Mouse (Mus musculus): ENCODE data around the gene Tex14. TPM values are rescaled to one million over a fixed set of nuclear protein-coding genes. Genes with fewer than 3 reads are reported as not detected.

Gene Tex14
- polyA plus RNA-seq, 1 experiment = not detected

DNA sequence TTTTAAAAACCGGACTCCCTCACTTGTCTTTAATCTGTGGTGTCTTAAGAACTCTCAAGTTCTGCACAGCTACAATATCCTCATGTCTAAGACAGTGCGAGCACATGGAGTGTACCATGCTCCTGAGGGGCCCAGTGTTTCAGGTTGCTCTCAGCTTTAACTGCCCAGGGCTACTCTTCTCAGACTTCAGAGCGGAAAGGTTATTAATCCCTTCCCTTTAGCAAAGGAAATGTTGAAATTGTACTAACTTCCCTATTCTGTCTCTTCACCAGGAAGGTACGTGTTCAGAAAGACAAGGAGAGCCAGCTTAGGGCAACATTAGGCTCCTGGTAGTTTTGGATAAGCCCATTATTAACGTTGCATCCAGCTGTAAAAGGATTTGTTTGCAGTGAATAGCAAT, 118.6 kb downstream of the Tex14 start:
- Histone ChIP-seq H3ac (ENCODE audit: control insufficient read depth, insufficient read length, low read depth) (no peak overlapping the region), H3K79me2 (ENCODE audit: control insufficient read depth, insufficient read depth) (no peaks in the 10 kb centered on the region), H3K79me3 (ENCODE audit: low read depth) (no peaks in the 10 kb centered on the region), H3K4me3 (ENCODE audit: insufficient read depth, poor library complexity, severe bottlenecking) (no peak overlapping the region), H3K27me3 (ENCODE audit: control insufficient read depth, insufficient read depth, insufficient read length) (peaks cover 22% of the 10 kb centered on the region), H3K36me3 (ENCODE audit: control insufficient read depth, insufficient read depth) (no peaks in the 10 kb centered on the region)
- TF ChIP-seq FOSL1 (IDR thresholded peaks at IDR 0.05; ENCODE audit: insufficient read depth, low read length, poor library complexity, severe bottlenecking) (no peak), CEBPB (IDR thresholded peaks at IDR 0.05; ENCODE audit: low read depth) (no peak), MYOD1 (IDR thresholded peaks at IDR 0.05; ENCODE audit: control insufficient read depth, insufficient read length, low read depth) (no peak), MYOG (IDR thresholded peaks at IDR 0.05; ENCODE audit: control insufficient read depth, extremely low read depth, insufficient read length) (no peak), MAX (IDR thresholded peaks at IDR 0.05) (no peak), CTCF (IDR thresholded peaks at IDR 0.05; ENCODE audit: control insufficient read depth, insufficient read depth, insufficient read length) (no peak)

DNA sequence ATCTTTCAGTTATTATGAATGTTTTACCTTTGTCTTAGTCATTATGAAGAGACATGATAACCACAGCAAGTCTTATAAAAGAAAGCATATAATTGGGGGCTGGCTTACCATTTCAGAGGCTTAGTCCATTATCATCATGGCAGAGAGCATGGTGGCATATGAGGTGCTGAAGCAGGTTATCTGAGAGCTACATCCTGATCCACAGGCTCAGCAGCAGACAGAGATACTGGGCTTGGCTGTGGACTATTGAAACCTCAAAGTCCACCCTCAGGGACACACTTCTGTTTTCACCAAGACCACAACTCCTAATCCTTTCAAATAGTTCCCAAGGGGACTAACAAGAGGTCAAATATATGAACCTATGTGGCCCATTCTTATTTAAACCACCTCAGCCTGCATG, 119.1 kb downstream of the Tex14 start:
- no peak overlapping the region for H3K4me3 ChIP-seq (ENCODE audit: insufficient read depth, poor library complexity, severe bottlenecking)
- H3K79me2 ChIP-seq (ENCODE audit: control insufficient read depth, insufficient read depth) = no peaks in the 10 kb centered on the region
- TF ChIP-seq MAX (IDR thresholded peaks at IDR 0.05) (no peak), FOSL1 (IDR thresholded peaks at IDR 0.05; ENCODE audit: insufficient read depth, low read length, poor library complexity, severe bottlenecking) (no peak), CTCF (IDR thresholded peaks at IDR 0.05; ENCODE audit: control insufficient read depth, insufficient read depth, insufficient read length) (no peak), MYOD1 (IDR thresholded peaks at IDR 0.05; ENCODE audit: control insufficient read depth, insufficient read length, low read depth) (no peak), MYOG (IDR thresholded peaks at IDR 0.05; ENCODE audit: control insufficient read depth, extremely low read depth, insufficient read length) (no peak), USF1 (IDR thresholded peaks at IDR 0.05; ENCODE audit: low read depth) (no peak)

DNA sequence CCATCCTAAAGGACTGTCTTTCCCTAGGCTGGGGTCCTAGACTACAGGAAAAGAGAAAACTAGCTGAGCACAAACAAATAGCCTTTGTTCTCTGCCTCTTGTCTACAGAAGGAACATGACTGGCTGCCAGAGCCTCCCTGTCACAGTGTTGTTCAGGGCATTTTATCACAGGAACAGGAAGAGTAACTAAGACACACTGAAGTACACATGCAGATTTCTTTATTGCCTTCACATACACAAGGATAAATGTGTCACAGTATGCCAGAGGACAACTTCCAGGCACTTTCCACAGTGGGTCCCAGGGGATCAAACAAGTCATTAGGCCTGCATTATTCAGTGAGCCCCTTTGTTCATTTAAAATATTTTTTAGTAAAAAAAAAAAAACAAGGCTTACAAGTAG, 119.9 kb downstream of the Tex14 start:
- no peaks in the 10 kb centered on the region for H3K36me3 ChIP-seq (ENCODE audit: control insufficient read depth, insufficient read depth)
- TF ChIP-seq FOSL1 (IDR thresholded peaks at IDR 0.05; ENCODE audit: insufficient read depth, low read length, poor library complexity, severe bottlenecking) = no peak
- TF ChIP-seq MYOG (IDR thresholded peaks at IDR 0.05; ENCODE audit: control insufficient read depth, extremely low read depth, insufficient read length) = no peak
- TF ChIP-seq MYOD1 (IDR thresholded peaks at IDR 0.05; ENCODE audit: control insufficient read depth, insufficient read length, low read depth) = no peak
- no peak for TF ChIP-seq CEBPB (IDR thresholded peaks at IDR 0.05; ENCODE audit: low read depth)
- no peak for TF ChIP-seq MAX (IDR thresholded peaks at IDR 0.05)
- no peaks in the 10 kb centered on the region for H3K79me3 ChIP-seq (ENCODE audit: low read depth)
- H3K79me2 ChIP-seq (ENCODE audit: control insufficient read depth, insufficient read depth) = no peaks in the 10 kb centered on the region
- no peak overlapping the region for H3ac ChIP-seq (ENCODE audit: control insufficient read depth, insufficient read length, low read depth)
- H3K27me3 ChIP-seq (ENCODE audit: control insufficient read depth, insufficient read depth, insufficient read length) = peaks cover 22% of the 10 kb centered on the region
- H3K4me3 ChIP-seq (ENCODE audit: insufficient read depth, poor library complexity, severe bottlenecking) = no peak overlapping the region

More for the DNA sequence above, 119.1 kb downstream of the Tex14 start:
- Histone ChIP-seq H3K36me3 (ENCODE audit: control insufficient read depth, insufficient read depth) (no peaks in the 10 kb centered on the region), H3K27me3 (ENCODE audit: control insufficient read depth, insufficient read depth, insufficient read length) (peaks cover 22% of the 10 kb centered on the region), H3ac (ENCODE audit: control insufficient read depth, insufficient read length, low read depth) (no peak overlapping the region), H3K79me3 (ENCODE audit: low read depth) (no peaks in the 10 kb centered on the region)

- TF ChIP-seq USF1 (IDR thresholded peaks at IDR 0.05; ENCODE audit: low read depth) (no peak), CTCF (IDR thresholded peaks at IDR 0.05; ENCODE audit: control insufficient read depth, insufficient read depth, insufficient read length) (no peak)
- Histone ChIP-seq H3K36me3 (ENCODE audit: control insufficient read depth, insufficient read depth) (no peaks in the 10 kb centered on the region), H3K79me3 (ENCODE audit: low read depth) (no peaks in the 10 kb centered on the region), H3K27me3 (ENCODE audit: control insufficient read depth, insufficient read depth, insufficient read length) (peaks cover 26% of the 10 kb centered on the region), H3K79me2 (ENCODE audit: control insufficient read depth, insufficient read depth) (no peaks in the 10 kb centered on the region), H3K4me3 (ENCODE audit: insufficient read depth, poor library complexity, severe bottlenecking) (no peak overlapping the region), H3ac (ENCODE audit: control insufficient read depth, insufficient read length, low read depth) (no peak overlapping the region)
Measured at GRCm38 (mm10) chr11:87527364-87527763, 122.5 kb downstream of the Tex14 start.

DNA sequence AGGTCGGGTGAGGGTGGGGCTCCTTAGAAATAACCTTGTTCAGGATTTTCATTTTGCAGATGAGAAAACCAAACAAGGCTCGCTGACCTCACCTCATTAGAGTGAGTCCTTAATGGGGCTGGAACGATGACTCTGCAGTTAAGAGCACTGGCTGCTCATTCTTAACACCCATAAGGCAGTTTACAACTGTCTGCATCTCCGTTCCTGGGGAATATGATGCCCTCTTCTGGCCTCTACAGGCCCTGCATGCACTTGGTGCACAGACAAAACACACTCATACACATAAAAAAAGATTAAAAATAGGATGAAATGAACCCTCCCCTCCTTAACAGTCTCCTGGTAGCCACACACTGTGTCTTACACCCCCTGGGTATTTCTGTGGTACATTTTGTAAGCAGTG, 123.1 kb downstream of the Tex14 start:
- Histone ChIP-seq H3K27me3 (ENCODE audit: control insufficient read depth, insufficient read depth, insufficient read length) (peaks cover 26% of the 10 kb centered on the region), H3K79me3 (ENCODE audit: low read depth) (no peaks in the 10 kb centered on the region), H3K36me3 (ENCODE audit: control insufficient read depth, insufficient read depth) (no peaks in the 10 kb centered on the region), H3K79me2 (ENCODE audit: control insufficient read depth, insufficient read depth) (no peaks in the 10 kb centered on the region), H3K4me3 (ENCODE audit: insufficient read depth, poor library complexity, severe bottlenecking) (no peak overlapping the region), H3ac (ENCODE audit: control insufficient read depth, insufficient read length, low read depth) (no peak overlapping the region)
- no peak for TF ChIP-seq FOSL1 (IDR thresholded peaks at IDR 0.05; ENCODE audit: insufficient read depth, low read length, poor library complexity, severe bottlenecking)
- TF ChIP-seq MAX (IDR thresholded peaks at IDR 0.05) = no peak
- no peak for TF ChIP-seq CTCF (IDR thresholded peaks at IDR 0.05; ENCODE audit: control insufficient read depth, insufficient read depth, insufficient read length)
- TF ChIP-seq CEBPB (IDR thresholded peaks at IDR 0.05; ENCODE audit: low read depth) = no peak
- no peak for TF ChIP-seq MYOD1 (IDR thresholded peaks at IDR 0.05; ENCODE audit: control insufficient read depth, insufficient read length, low read depth)
- no peak for TF ChIP-seq MYOG (IDR thresholded peaks at IDR 0.05; ENCODE audit: control insufficient read depth, extremely low read depth, insufficient read length)
- TF ChIP-seq USF1 (IDR thresholded peaks at IDR 0.05; ENCODE audit: low read depth) = no peak

DNA sequence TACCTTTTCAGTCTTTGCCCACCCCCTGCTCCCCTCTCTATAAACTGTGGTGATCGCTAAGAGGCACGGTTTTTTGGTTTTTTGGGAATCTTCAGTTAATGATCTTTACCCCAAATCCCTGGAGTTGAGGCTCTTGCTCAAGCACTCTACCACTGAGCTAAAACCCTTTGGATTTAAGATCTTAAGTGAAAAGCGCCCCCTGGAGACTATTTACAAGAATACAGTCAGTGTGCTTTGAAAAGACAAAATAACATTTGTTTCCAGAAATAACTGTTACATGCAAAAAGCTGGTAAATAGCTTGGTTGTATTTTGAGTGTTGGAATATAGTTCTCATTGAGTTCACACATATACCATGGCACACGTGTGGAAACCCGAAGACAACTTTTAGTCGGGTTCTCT, 126.8 kb downstream of the Tex14 start:
- no peaks in the 10 kb centered on the region for H3K36me3 ChIP-seq (ENCODE audit: control insufficient read depth, insufficient read depth)
- H3K4me3 ChIP-seq (ENCODE audit: insufficient read depth, poor library complexity, severe bottlenecking) = no peak overlapping the region
- H3K27me3 ChIP-seq (ENCODE audit: control insufficient read depth, insufficient read depth, insufficient read length) = peaks cover 13% of the 10 kb centered on the region
- H3K79me3 ChIP-seq (ENCODE audit: low read depth) = no peaks in the 10 kb centered on the region
- no peak overlapping the region for H3ac ChIP-seq (ENCODE audit: control insufficient read depth, insufficient read length, low read depth)
- TF ChIP-seq MAX (IDR thresholded peaks at IDR 0.05) (no peak), MYOD1 (IDR thresholded peaks at IDR 0.05; ENCODE audit: control insufficient read depth, insufficient read length, low read depth) (no peak), CTCF (IDR thresholded peaks at IDR 0.05; ENCODE audit: control insufficient read depth, insufficient read depth, insufficient read length) (no peak), MYOG (IDR thresholded peaks at IDR 0.05; ENCODE audit: control insufficient read depth, extremely low read depth, insufficient read length) (no peak), CEBPB (IDR thresholded peaks at IDR 0.05; ENCODE audit: low read depth) (no peak), FOSL1 (IDR thresholded peaks at IDR 0.05; ENCODE audit: insufficient read depth, low read length, poor library complexity, severe bottlenecking) (no peak), USF1 (IDR thresholded peaks at IDR 0.05; ENCODE audit: low read depth) (no peak)
- no peaks in the 10 kb centered on the region for H3K79me2 ChIP-seq (ENCODE audit: control insufficient read depth, insufficient read depth)

Data from C2C12 (cell line).